Mouse (Mus musculus) CH12.LX (cell line): ENCODE results near the gene Hic1. TPM values are rescaled to one million over a fixed set of nuclear protein-coding genes. Genes with fewer than 3 reads are reported as not detected.

Source experiments
- DNase-seq: peaks from one replicate; pipeline ENCODE4 v3.0.0-alpha.2; 2013; ENCODE audit errors: extremely low read depth
- H3K27ac ChIP-seq: 2 replicates; pipeline ENCODE4 v1.5.1; 2012; ENCODE audit warnings: low read depth, mild to moderate bottlenecking, control low read depth, moderate library complexity; ENCODE audit not compliant: insufficient read depth
- H3K27me3 ChIP-seq: replicated peaks from 2 replicates; pipeline ENCODE3; 2012; ENCODE audit warnings: inconsistent platforms
- H3K36me3 ChIP-seq, 2 experiments: replicated peaks in 1 of 2; 2 replicates each; pipeline versions ENCODE3 to v1.6.1; 2012; ENCODE audit warnings: inconsistent platforms in 1 of 2, low read length in 1 of 2, mild to moderate bottlenecking in 1 of 2, mixed read lengths in 1 of 2, moderate library complexity in 1 of 2; ENCODE audit not compliant: control insufficient read depth in 1 of 2, insufficient read depth in 1 of 2
- H3K4me1 ChIP-seq, 2 experiments: 2 replicates each; pipeline ENCODE4 v1.6.1; 2012; ENCODE audit warnings: inconsistent platforms in 1 of 2, moderate library complexity in 1 of 2; ENCODE audit not compliant: insufficient read depth in 2 of 2, control insufficient read depth in 1 of 2
- H3K4me2 ChIP-seq: 2 replicates; pipeline ENCODE4 v1.6.1; 2012; ENCODE audit warnings: low read depth, mild to moderate bottlenecking, control low read depth; ENCODE audit not compliant: poor library complexity, insufficient read depth, severe bottlenecking
- H3K4me3 ChIP-seq, 3 experiments: fragments of 150-350 bp in 1 of 3; sonication (generic) in 1 of 3; replicated peaks in 1 of 3; 2 replicates each; pipeline versions ENCODE3 to v1.5.1; 2011 to 2012; ENCODE audit warnings: low read depth in 2 of 3, low read length in 2 of 3, mild to moderate bottlenecking in 2 of 3, moderate library complexity in 2 of 3, control low read depth in 1 of 3, improper control_type of control experiment in 1 of 3, inconsistent platforms in 1 of 3, mixed read lengths in 1 of 3; ENCODE audit not compliant: poor library complexity in 1 of 3
- H3K79me2 ChIP-seq: replicated peaks from 2 replicates; pipeline ENCODE4 v1.6.1; 2012; ENCODE audit warnings: mild to moderate bottlenecking, moderate library complexity; ENCODE audit not compliant: control insufficient read depth, poor library complexity, insufficient read depth, severe bottlenecking; ENCODE audit errors: extremely low read depth
- H3K9ac ChIP-seq: 2 replicates; pipeline ENCODE4 v1.6.1; 2012; ENCODE audit warnings: low read depth, mild to moderate bottlenecking, control low read depth, moderate library complexity; ENCODE audit not compliant: insufficient read depth
- H3K9me3 ChIP-seq: replicated peaks from 2 replicates; pipeline ENCODE3; 2012; ENCODE audit warnings: low read length, inconsistent platforms, mixed read lengths
- BHLHE40 ChIP-seq: IDR thresholded peaks from 2 replicates; pipeline ENCODE4 v1.6.1; 2011; ENCODE audit warnings: mild to moderate bottlenecking, low read depth, low read length, improper control_type of control experiment
- CHD1 ChIP-seq: IDR thresholded peaks from 2 replicates; pipeline ENCODE4 v1.6.1; 2012; ENCODE audit warnings: low read depth, low read length, improper control_type of control experiment, inconsistent platforms
- CHD2 ChIP-seq: IDR thresholded peaks from 2 replicates; pipeline ENCODE4 v1.6.1; 2011; ENCODE audit warnings: low read length, improper control_type of control experiment
- CTCF ChIP-seq, 2 experiments: IDR thresholded peaks in 1 of 2; conservative IDR thresholded peaks in 1 of 2; 2 replicates each; pipeline ENCODE4 v1.5.1; 2011 to 2012; ENCODE audit warnings: low read depth in 2 of 2, low read length in 2 of 2, improper control_type of control experiment in 1 of 2, inconsistent platforms in 1 of 2, mild to moderate bottlenecking in 1 of 2, moderate library complexity in 1 of 2
- E2F4 ChIP-seq: IDR thresholded peaks from 2 replicates; pipeline ENCODE4 v1.6.1; 2011; ENCODE audit warnings: low read depth, low read length, improper control_type of control experiment; ENCODE audit not compliant: insufficient replicate concordance
- ELF1 ChIP-seq: IDR thresholded peaks from 2 replicates; pipeline ENCODE4 v1.6.1; 2014; ENCODE audit warnings: low read depth, mild to moderate bottlenecking, inconsistent platforms, low read length, improper control_type of control experiment
- EP300 ChIP-seq: IDR thresholded peaks from 2 replicates; pipeline ENCODE4 v1.6.1; 2011; ENCODE audit warnings: low read length, improper control_type of control experiment
- ETS1 ChIP-seq: conservative IDR thresholded peaks from 2 replicates; pipeline ENCODE4 v1.6.1; 2012; ENCODE audit warnings: low read depth, mild to moderate bottlenecking, inconsistent platforms, low read length, improper control_type of control experiment, moderate library complexity
- GABPA ChIP-seq: IDR thresholded peaks from 2 replicates; pipeline ENCODE4 v1.6.1; 2012; ENCODE audit warnings: low read depth, low read length, improper control_type of control experiment, inconsistent platforms; ENCODE audit not compliant: insufficient replicate concordance
- HCFC1 ChIP-seq: IDR thresholded peaks from 2 replicates; pipeline ENCODE4 v1.6.1; 2012; ENCODE audit warnings: low read depth, mild to moderate bottlenecking, inconsistent platforms, low read length, improper control_type of control experiment
- IRF4 ChIP-seq: IDR thresholded peaks from 2 replicates; pipeline ENCODE4 v1.6.1; 2014; ENCODE audit warnings: low read depth, mild to moderate bottlenecking, inconsistent platforms, low read length, improper control_type of control experiment
- JUN ChIP-seq: IDR thresholded peaks from 2 replicates; pipeline ENCODE4 v1.6.1; 2011; ENCODE audit warnings: low read depth, mild to moderate bottlenecking, low read length, improper control_type of control experiment, moderate library complexity; ENCODE audit not compliant: insufficient read depth
- JUND ChIP-seq: conservative IDR thresholded peaks from 2 replicates; pipeline ENCODE4 v1.6.1; 2011; ENCODE audit warnings: low read depth, low read length, improper control_type of control experiment
- KAT2A ChIP-seq: IDR thresholded peaks from 2 replicates; pipeline ENCODE4 v1.6.1; 2012; ENCODE audit warnings: low read length, improper control_type of control experiment, inconsistent platforms; ENCODE audit not compliant: insufficient replicate concordance
- MAFK ChIP-seq: IDR thresholded peaks from 2 replicates; pipeline ENCODE4 v1.6.1; 2011; ENCODE audit warnings: low read length, improper control_type of control experiment; ENCODE audit not compliant: insufficient replicate concordance
- MAX ChIP-seq: IDR thresholded peaks from 2 replicates; pipeline ENCODE4 v1.6.1; 2011; ENCODE audit warnings: low read length, improper control_type of control experiment
- MAZ ChIP-seq: IDR thresholded peaks from 2 replicates; pipeline ENCODE4 v1.6.1; 2012; ENCODE audit warnings: low read depth, mild to moderate bottlenecking, inconsistent platforms, low read length, improper control_type of control experiment, moderate library complexity
- MEF2A ChIP-seq: IDR thresholded peaks from 2 replicates; pipeline ENCODE4 v1.6.1; 2014; ENCODE audit warnings: low read depth, mild to moderate bottlenecking, inconsistent platforms, low read length, improper control_type of control experiment, borderline replicate concordance
- MXI1 ChIP-seq: IDR thresholded peaks from 2 replicates; pipeline ENCODE4 v1.6.1; 2011; ENCODE audit warnings: mild to moderate bottlenecking, low read depth, low read length, improper control_type of control experiment
- MYC ChIP-seq: IDR thresholded peaks from 2 replicates; pipeline ENCODE4 v1.6.1; 2011; ENCODE audit warnings: low read depth, mild to moderate bottlenecking, improper control_type of control experiment, low read length
- NELFE ChIP-seq: IDR thresholded peaks from 2 replicates; pipeline ENCODE4 v1.6.1; 2011; ENCODE audit warnings: low read depth, low read length, improper control_type of control experiment
- NRF1 ChIP-seq: IDR thresholded peaks from 2 replicates; pipeline ENCODE4 v1.6.1; 2014; ENCODE audit warnings: low read depth, mild to moderate bottlenecking, inconsistent platforms, low read length, improper control_type of control experiment, moderate library complexity
- PAX5 ChIP-seq: IDR thresholded peaks from 2 replicates; pipeline ENCODE4 v1.6.1; 2012; ENCODE audit warnings: low read length, inconsistent platforms, mixed read lengths
- POLR2A ChIP-seq: IDR thresholded peaks from 2 replicates; pipeline ENCODE4 v1.6.1; 2011; ENCODE audit warnings: low read depth, mild to moderate bottlenecking, improper control_type of control experiment, low read length
- POLR2AphosphoS2 ChIP-seq: IDR thresholded peaks from 2 replicates; pipeline ENCODE4 v1.6.1; 2011; ENCODE audit warnings: low read depth, low read length, improper control_type of control experiment
- RAD21 ChIP-seq: IDR thresholded peaks from 2 replicates; pipeline ENCODE4 v1.6.1; 2011; ENCODE audit warnings: low read depth, mild to moderate bottlenecking, low read length, improper control_type of control experiment, moderate library complexity
- RCOR1 ChIP-seq: conservative IDR thresholded peaks from 2 replicates; pipeline ENCODE4 v1.6.1; 2012; ENCODE audit warnings: low read depth, mild to moderate bottlenecking, inconsistent platforms, low read length, improper control_type of control experiment
- SIN3A ChIP-seq: IDR thresholded peaks from 2 replicates; pipeline ENCODE4 v1.6.1; 2012; ENCODE audit warnings: low read length, improper control_type of control experiment, inconsistent platforms
- SMC3 ChIP-seq: IDR thresholded peaks from 2 replicates; pipeline ENCODE4 v1.6.1; 2011; ENCODE audit warnings: low read depth, low read length, improper control_type of control experiment
- TBP ChIP-seq: conservative IDR thresholded peaks from 2 replicates; pipeline ENCODE4 v1.6.1; 2011; ENCODE audit warnings: low read depth, low read length, improper control_type of control experiment
- TCF12 ChIP-seq: IDR thresholded peaks from 2 replicates; pipeline ENCODE4 v1.6.1; 2014; ENCODE audit warnings: low read depth, mild to moderate bottlenecking, inconsistent platforms, low read length, improper control_type of control experiment
- UBTF ChIP-seq: IDR thresholded peaks from 2 replicates; pipeline ENCODE4 v1.6.1; 2012; ENCODE audit warnings: low read depth, mild to moderate bottlenecking, inconsistent platforms, low read length, improper control_type of control experiment, moderate library complexity
- USF1 ChIP-seq: IDR thresholded peaks from 2 replicates; pipeline ENCODE4 v1.6.1; 2014; ENCODE audit warnings: low read depth, mild to moderate bottlenecking, inconsistent platforms, low read length, improper control_type of control experiment
- USF2 ChIP-seq: conservative IDR thresholded peaks from 2 replicates; pipeline ENCODE4 v1.6.1; 2011; ENCODE audit warnings: low read depth, low read length, improper control_type of control experiment
- ZC3H11A ChIP-seq: IDR thresholded peaks from 2 replicates; pipeline ENCODE4 v1.6.1; 2012; ENCODE audit warnings: low read depth, mild to moderate bottlenecking, inconsistent platforms, low read length, improper control_type of control experiment
- ZKSCAN1 ChIP-seq: IDR thresholded peaks from 2 replicates; pipeline ENCODE4 v1.6.1; 2012; ENCODE audit warnings: low read depth, inconsistent platforms, low read length, improper control_type of control experiment, borderline replicate concordance
- ZMIZ1 ChIP-seq: IDR thresholded peaks from 2 replicates; pipeline ENCODE4 v1.6.1; 2012; ENCODE audit warnings: low read depth, mild to moderate bottlenecking, inconsistent platforms, low read length, improper control_type of control experiment
- ZNF384 ChIP-seq: IDR thresholded peaks from 2 replicates; pipeline ENCODE4 v1.6.1; 2012; ENCODE audit warnings: low read depth, low read length, improper control_type of control experiment, inconsistent platforms
- dilution Hi-C: fragments of 300-500 bp; cut with MboI; formaldehyde crosslinking; loops from 2 replicates; pipeline ENCODE4 v1.14.3; 2020; ENCODE audit warnings: low sequenced_read_pairs; ENCODE audit not compliant: extremely low pct_unique_long_range_greater_than_20kb, extremely low pct_ligation_motif_present
- in situ Hi-C: fragments of 300-500 bp; cut with MboI; formaldehyde crosslinking; loops from 3 replicates; pipeline ENCODE4 v1.14.3; 2019; ENCODE audit warnings: low sequenced_read_pairs, low pct_ligation_motif_present, low pct_unique_long_range_greater_than_20kb, mixed read lengths
- polyA plus RNA-seq: library from polyadenylated mRNA; unstranded; fragments of >175 nt; gene quantifications from 2 replicates; pipeline ENCODE4 v1.2.1, GENCODE M21; 2012; ENCODE audit warnings: low read depth; ENCODE audit not compliant: insufficient read length
- total RNA-seq, 2 experiments: library from RNA; depleted of rRNA; stranded (reverse); fragments of 300-350 nt in 1 of 2; fragments of >200 nt in 1 of 2; gene quantifications; 2 replicates each; pipeline ENCODE4 v1.2.3; 2012 to 2014

The Hic1 gene
- total and polyA plus RNA-seq, 3 experiments = 2.9 to 6.4 (median 5.7) TPM

DNA sequence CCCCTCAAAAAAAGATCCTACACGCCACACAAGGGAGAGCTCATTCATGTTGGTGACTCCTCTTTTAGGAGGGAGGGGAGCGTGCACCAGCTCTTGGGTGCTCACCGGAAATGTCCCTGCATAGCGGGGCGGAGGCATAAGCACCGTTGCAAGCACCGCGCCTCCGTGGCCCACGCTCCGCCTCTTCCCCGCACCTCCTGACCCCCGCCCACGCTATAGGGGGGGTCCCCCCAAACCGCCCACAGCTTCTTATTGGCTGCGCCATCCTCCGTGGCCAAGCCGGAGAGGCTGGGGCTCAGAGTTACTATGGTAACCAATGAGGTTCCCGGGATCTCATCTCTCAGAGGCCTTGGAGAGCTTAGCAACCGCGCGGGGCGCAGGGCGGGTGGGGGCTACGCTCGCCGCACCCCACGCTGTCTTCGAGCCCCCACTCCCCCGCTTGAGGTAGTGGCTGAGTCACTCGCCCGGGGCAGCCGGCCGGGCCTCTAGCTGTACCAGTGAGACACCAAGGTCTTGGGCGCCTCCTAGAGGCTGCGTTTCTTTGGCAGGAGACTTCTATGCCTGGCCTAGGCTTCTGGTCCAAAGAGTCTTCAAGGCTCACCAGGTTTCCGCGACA lies 925 bp upstream of the Hic1 start:
- in situ Hi-C loops = loop anchor here (25.0 kb wide), 1 partner anchor 533 kb away; the partner anchor contains the start of gene Cluh
- H3K27me3 ChIP-seq = peaks cover 35% of the 10 kb centered on the region
- peak overlapping the region; percentile 38 for H3K27ac ChIP-seq

More for the DNA sequence above, 925 bp upstream of the Hic1 start:
- dilution Hi-C loops = no loop called here
- Histone ChIP-seq H3K9me3 (peaks cover 27% of the 10 kb centered on the region), H3K36me3 (peaks cover 22 to 24% of the 10 kb centered on the region in 2 experiments), H3K4me1 (peaks cover 19 to 46% of the 10 kb centered on the region in 2 experiments), H3K4me2 (peak overlapping the region; percentile 90), H3K9ac (peak overlapping the region; percentile 37), H3K79me2 (no peaks in the 10 kb centered on the region; the same call in 1 of the 2 replicates)
- TF ChIP-seq GABPA = no peak
- TF ChIP-seq ZMIZ1 = no peak; the same call in 1 of the 2 replicates
- no peak for TF ChIP-seq UBTF
- no peak for TF ChIP-seq ZKSCAN1
- no peak; the same call in 1 of the 2 replicates for TF ChIP-seq BHLHE40
- peak; percentile 87 for TF ChIP-seq MAZ
- TF ChIP-seq MAX = peak; percentile 60
- TF ChIP-seq ZNF384 = no peak
- TF ChIP-seq PAX5 = no peak
- peak; percentile 87 for TF ChIP-seq SMC3
- 0 out of 2 replicates have a peak, but pooled peaks have one; percentile 5 for TF ChIP-seq ETS1
- TF ChIP-seq MYC = peak; percentile 55; the same call in 1 of the 2 replicates
- peak; percentile 54; the same call in 1 of the 2 replicates for TF ChIP-seq CHD2
- peak; percentile 51 to 97 for TF ChIP-seq CTCF (conservative IDR thresholded peaks at IDR 0.05 in 1 of 2, IDR thresholded peaks at IDR 0.05 in 1 of 2; ENCODE audit: low read depth in 2 of 2, low read length in 2 of 2)
- peak; percentile 52; the same call in 1 of the 2 replicates for TF ChIP-seq IRF4
- TF ChIP-seq JUN = no peak
- TF ChIP-seq RCOR1 = no peak; the same call in 1 of the 2 replicates
- no peak for TF ChIP-seq USF2
- TF ChIP-seq TCF12 = peak; percentile 70; the same call in 1 of the 2 replicates
- peak; percentile 61 for TF ChIP-seq NELFE
- peak; percentile 61 for TF ChIP-seq POLR2A
- 0 out of 2 replicates have a peak, but pooled peaks have one; percentile 49 for TF ChIP-seq KAT2A
- TF ChIP-seq MAFK = no peak
- peak; percentile 70 for TF ChIP-seq ELF1
- TF ChIP-seq MXI1 = peak; percentile 69
- peak; percentile 17; the same call in 1 of the 2 replicates for TF ChIP-seq HCFC1
- TF ChIP-seq POLR2AphosphoS2 = no peak
- no peak for TF ChIP-seq E2F4
- TF ChIP-seq RAD21 = peak; percentile 88
- TF ChIP-seq NRF1 = peak; percentile 32; the same call in 1 of the 2 replicates
- no peak for TF ChIP-seq JUND
- TF ChIP-seq TBP = no peak
- 0 out of 2 replicates have a peak, but pooled peaks have one; percentile 4 for TF ChIP-seq USF1
- peak; percentile 32; the same call in 1 of the 2 replicates for TF ChIP-seq EP300
- peak; percentile 62; the same call in 1 of the 2 replicates for TF ChIP-seq SIN3A
- TF ChIP-seq MEF2A = peak; percentile 42; the same call in 1 of the 2 replicates
- peak; percentile 71 for TF ChIP-seq ZC3H11A
- no peak for TF ChIP-seq CHD1
- TF ChIP-seq, all 38 proteins: peak for 22
- DNase-seq = peak; percentile 99
- peak overlapping the region; percentile 61 to 74 (median 71) for H3K4me3 ChIP-seq
